Mouse (Mus musculus) midbrain, embryonic 15.5 days (tissue): ENCODE results near the gene Rcn3. TPM values are rescaled to one million over a fixed set of nuclear protein-coding genes. Genes with fewer than 3 reads are reported as not detected.

Source experiments
- ATAC-seq: fragments of 200-750 bp; cut with Nextera tagmentation; replicated peaks from 2 replicates; pipeline ENCODE4 v1.8.0; 2017; ENCODE audit warnings: moderate TSS enrichment
- H3K27ac ChIP-seq: fragments of 300-500 bp; sonication (generic); 2 replicates; pipeline ENCODE4 v1.5.1; 2015; ENCODE audit warnings: mild to moderate bottlenecking, inconsistent platforms
- H3K27me3 ChIP-seq: fragments of 300-500 bp; sonication (generic); replicated peaks from 2 replicates; pipeline ENCODE4 v1.6.1; 2015; ENCODE audit warnings: inconsistent platforms
- H3K36me3 ChIP-seq: fragments of 300-500 bp; sonication (generic); replicated peaks from 2 replicates; pipeline ENCODE4 v1.6.1; 2015; ENCODE audit warnings: inconsistent platforms
- H3K4me1 ChIP-seq: fragments of 300-500 bp; sonication (generic); 2 replicates; pipeline ENCODE4 v1.6.1; 2015; ENCODE audit warnings: inconsistent platforms
- H3K4me2 ChIP-seq: fragments of 300-500 bp; sonication (generic); 2 replicates; pipeline ENCODE4 v1.6.1; 2015; ENCODE audit warnings: inconsistent platforms, mild to moderate bottlenecking, moderate library complexity
- H3K4me3 ChIP-seq: fragments of 300-500 bp; sonication (generic); 2 replicates; pipeline ENCODE4 v1.5.1; 2015; ENCODE audit warnings: mild to moderate bottlenecking, inconsistent platforms
- H3K9ac ChIP-seq: fragments of 300-500 bp; sonication (generic); 2 replicates; pipeline ENCODE4 v1.6.1; 2015; ENCODE audit warnings: mild to moderate bottlenecking, inconsistent platforms
- H3K9me3 ChIP-seq: fragments of 300-500 bp; sonication (generic); 2 replicates; pipeline ENCODE4 v1.6.1; 2016; ENCODE audit warnings: inconsistent platforms
- WGBS: fragments of 180-500 bp; shearing (Covaris S2); methylation state at CpG from one replicate; pipeline ENCODE4 v1.1.7; 2015; ENCODE audit warnings: mixed read lengths; 5-methylcytosine and 5-hydroxymethylcytosine counted together
- polyA plus RNA-seq: library from polyadenylated mRNA; unstranded; fragments of >200 nt; fragmentation: Nextera tagmentation; extraction: Ambion mirVana; gene quantifications from 2 replicates; pipeline ENCODE4 v1.2.1, GENCODE M21; 2015

Gene Rcn3
- polyA plus RNA-seq, 1 experiment from 2014 or later, result 55.4 TPM

DNA sequence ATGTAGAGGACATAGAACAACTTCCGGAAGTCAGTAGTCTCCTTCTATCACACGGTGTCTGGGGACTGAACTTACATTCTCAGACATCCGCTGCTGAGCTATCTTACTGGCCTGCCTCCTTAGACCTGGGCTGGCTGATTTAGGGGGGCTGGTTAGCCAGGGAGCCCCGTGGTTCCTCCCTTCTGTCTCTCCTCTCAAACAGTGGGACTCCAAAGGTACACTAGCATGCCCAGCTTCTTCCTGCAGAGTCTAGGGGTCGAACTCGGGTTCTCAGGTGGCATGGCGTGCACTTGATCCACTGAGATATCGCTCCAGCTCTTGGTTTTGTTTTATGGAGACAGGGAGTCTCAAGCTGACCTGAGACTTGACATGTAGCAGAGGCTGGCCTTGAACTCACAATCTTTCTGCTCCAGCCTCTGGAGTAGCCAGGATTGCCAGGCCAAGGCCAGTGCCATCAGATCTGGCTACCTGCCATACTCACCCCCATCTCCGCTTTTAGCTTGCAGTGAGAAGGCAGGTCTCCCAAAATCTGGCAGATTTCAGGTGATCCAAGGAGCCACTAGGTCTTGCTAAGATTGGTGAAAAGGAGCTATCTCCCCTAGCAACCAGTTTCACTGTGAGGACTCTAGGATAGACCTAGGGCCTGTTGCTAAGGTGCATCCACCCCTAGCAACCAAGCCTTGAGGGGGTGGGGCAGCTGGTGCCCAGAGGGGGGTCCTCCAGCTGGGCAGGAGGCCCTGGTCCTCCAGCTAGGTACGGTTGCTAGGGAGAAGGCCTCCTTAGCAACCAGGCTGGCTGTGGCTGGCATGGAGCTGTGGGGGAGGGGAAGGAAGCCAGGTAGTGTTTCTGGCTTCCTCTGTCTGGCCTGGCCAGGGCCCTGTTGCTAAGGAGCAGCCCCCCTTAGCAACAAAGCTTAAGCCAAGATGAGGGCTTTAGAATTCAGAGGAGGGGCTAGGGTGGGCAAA is 33.1 kb downstream of the Rcn3 start:
- no peaks in the 10 kb centered on the region for H3K27me3 ChIP-seq
- H3K9ac ChIP-seq, result no peak overlapping the region
- ATAC-seq, result peak; percentile 55
- peak overlapping the region; percentile 5; the same call in 1 of the 2 replicates for H3K4me2 ChIP-seq
- no peaks in the 10 kb centered on the region for H3K36me3 ChIP-seq
- WGBS, result 81% methylated on average over 10 of the region's 10 CpGs
- H3K9me3 ChIP-seq, result no peaks in the 10 kb centered on the region
- H3K4me3 ChIP-seq, result no peak overlapping the region
- peaks cover 43% of the 10 kb centered on the region for H3K4me1 ChIP-seq
- H3K27ac ChIP-seq, result peak overlapping the region; percentile 81

DNA sequence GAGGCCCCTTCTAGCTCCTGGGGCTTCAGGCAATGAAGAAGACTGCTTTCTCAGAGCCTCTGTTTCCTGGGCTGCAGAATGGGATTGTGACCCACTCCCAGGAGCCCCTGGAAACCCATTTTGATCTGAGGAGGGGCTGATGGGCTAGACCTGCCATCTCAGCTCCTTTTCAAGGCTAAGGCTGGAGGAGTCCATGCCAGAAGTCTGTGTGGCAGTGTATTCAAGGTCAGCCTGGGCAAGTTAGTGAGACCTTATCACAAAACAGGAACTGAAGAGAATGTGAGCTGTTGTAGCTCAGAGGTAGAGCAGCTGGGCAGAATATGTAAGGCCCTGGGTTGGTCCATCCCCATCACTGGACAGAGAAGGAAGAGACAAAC is 35.1 kb downstream of the Rcn3 start:
- H3K27me3 ChIP-seq, result no peaks in the 10 kb centered on the region
- H3K27ac ChIP-seq, result no peak overlapping the region
- H3K4me1 ChIP-seq, result peaks cover 36% of the 10 kb centered on the region
- H3K9ac ChIP-seq, result no peak overlapping the region
- no peak for ATAC-seq
- no peak overlapping the region for H3K4me2 ChIP-seq
- no peaks in the 10 kb centered on the region for H3K36me3 ChIP-seq
- no peak overlapping the region for H3K4me3 ChIP-seq
- H3K9me3 ChIP-seq, result no peaks in the 10 kb centered on the region

DNA sequence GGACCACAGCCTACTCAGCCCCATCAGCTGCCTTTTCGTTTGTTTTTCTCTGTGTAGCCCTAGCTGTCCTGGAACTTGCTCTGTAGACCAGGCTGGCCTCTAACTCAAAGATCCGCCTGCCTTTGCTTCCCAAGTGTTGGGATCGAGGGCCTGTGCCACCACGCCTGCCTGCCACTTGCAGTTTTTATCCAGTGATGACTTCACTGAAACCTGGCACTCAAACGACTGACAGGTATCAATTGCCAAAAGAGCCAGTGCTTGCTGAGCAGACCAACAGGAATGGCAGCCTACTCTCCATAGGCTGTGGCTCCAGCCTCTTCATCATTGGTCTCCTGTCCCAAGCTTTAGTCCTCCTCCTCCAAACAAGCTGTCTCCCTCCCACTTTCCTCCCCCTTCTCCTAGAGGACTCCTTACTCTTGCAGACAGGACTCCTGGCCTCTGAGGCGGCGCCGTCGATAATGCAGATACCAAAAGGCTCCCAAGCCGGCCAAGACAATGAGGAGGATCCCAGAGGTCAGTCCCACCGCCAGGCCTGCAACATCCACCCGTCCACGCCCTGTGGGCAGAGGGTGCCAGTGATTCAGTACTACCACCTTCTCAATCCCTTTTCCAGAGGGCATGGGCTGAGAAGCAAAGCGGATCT is 35.6 kb downstream of the Rcn3 start:
- Histone ChIP-seq H3K9me3 (no peaks in the 10 kb centered on the region), H3K4me1 (peaks cover 36% of the 10 kb centered on the region), H3K36me3 (no peaks in the 10 kb centered on the region), H3K9ac (no peak overlapping the region), H3K27me3 (no peaks in the 10 kb centered on the region), H3K27ac (no peak overlapping the region), H3K4me2 (no peak overlapping the region), H3K4me3 (no peak overlapping the region)
- ATAC-seq, result no peak
- WGBS, result 64% methylated on average over 14 of the region's 14 CpGs

DNA sequence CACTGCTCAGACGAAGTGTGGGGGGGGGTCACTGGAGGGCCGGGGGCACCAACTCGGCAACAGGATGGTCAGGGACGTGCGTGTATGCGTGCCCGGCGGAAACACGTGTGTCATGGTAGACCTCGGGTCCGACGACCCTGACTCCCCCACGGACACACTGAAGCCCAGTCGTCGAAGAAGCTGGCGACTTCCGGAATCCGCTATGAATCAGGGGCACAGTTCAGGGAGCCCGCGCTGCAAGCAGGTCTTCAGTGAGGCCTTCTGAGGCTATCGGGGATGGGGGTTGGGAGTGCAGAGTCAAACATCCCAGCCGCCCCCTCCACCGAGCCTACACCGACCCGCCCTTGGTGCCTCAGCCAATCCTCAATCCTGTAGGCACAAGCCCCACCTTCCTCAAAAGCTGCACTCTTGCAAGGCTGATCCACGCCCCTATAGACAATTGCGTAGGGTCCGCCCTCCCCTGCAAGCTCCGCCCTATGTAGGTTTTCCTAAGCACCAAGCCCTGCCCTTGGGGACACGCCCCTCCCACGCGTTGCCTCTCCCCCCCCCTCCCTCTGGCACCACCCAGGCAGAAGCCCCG is 38.0 kb downstream of the Rcn3 start:
- ATAC-seq, result peak; percentile 87

DNA sequence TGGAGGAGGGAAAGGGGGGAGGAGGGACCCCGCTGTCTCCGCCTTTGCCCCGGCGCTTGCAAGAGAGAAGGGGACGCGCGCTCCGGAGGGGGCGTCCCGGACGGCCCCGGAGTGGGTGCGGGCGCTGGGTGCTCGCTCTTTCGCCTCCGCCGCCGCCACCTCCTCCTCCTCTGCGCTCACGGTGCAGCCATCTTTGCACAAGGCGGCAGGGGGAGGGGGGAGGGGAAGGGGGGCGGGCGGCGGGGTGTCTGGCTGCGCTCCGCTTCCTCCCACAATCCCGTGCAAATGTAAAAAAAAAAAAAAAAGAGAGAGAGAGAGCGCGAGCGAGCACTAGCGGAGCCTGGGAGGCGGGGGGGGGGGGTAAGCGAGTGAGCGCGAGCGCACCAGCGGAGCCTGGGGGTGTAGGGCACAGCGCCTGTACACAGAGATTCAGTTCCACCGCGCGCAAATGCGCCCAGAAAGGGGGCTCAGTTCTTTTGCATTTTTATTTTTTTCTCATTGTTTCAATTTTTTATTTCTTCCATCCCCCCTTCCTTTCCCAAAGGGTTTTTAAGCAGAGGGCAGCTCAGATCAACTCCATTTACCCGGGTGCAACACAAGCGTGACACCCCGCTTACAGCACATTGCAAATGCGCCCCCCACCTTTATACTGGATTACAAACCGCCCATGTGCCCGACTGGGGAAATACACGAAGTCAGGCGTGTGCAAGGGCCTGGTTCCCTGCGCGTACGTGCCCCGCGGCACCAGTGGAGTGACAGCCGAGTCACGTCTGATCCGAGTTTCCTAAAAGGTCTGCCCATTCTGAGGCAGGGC is 38.7 kb downstream of the Rcn3 start:
- peak; percentile 62 for ATAC-seq
- WGBS, result 1% methylated on average over 37 of the region's 59 CpGs

More for the DNA sequence above, 38.0 kb downstream of the Rcn3 start:
- Histone ChIP-seq H3K9ac (peak overlapping the region; percentile 81), H3K4me1 (peaks cover 36% of the 10 kb centered on the region), H3K4me2 (peak overlapping the region; percentile 95), H3K27me3 (no peaks in the 10 kb centered on the region), H3K36me3 (peaks cover 8% of the 10 kb centered on the region; the same call in 1 of the 2 replicates), H3K4me3 (peak overlapping the region; percentile 67), H3K27ac (peak overlapping the region; percentile 99), H3K9me3 (no peaks in the 10 kb centered on the region)
- WGBS, result under 1% methylated on average over 33 of the region's 33 CpGs

DNA sequence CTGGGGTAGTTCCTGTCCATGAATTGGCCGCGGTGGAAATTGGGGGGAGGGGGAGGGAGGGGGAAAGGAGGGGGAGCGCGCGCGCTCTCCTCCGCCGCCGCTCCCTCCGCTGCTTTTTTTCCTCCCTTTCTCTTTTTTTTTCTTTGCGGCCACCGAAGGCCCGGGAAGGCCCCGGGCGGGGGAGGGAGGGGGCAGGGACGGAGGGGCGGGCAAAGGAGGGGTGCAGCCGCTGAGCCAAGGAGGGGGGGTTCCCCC is 39.2 kb downstream of the Rcn3 start, which contains the start of gene Prr12:
Gene Prr12, minus strand, starts transcription at position 20 of the 255 bp plus-strand sequence.
- H3K4me3 ChIP-seq, result peak within 1 kb of the TSS; percentile 67
- H3K4me2 ChIP-seq, result peak within 1 kb of the TSS; percentile 95
- H3K9me3 ChIP-seq, result no peaks in the 10 kb centered on the region
- WGBS, result 0% methylated on average over 3 of the region's 18 CpGs
- peak within 1 kb of the TSS; percentile 81 for H3K9ac ChIP-seq
- no peak for ATAC-seq
- H3K27me3 ChIP-seq, result no peaks in the 10 kb centered on the region
- peaks cover 31% of the 10 kb centered on the region for H3K4me1 ChIP-seq
- H3K27ac ChIP-seq, result peak within 1 kb of the TSS; percentile 99
- H3K36me3 ChIP-seq, result peaks cover 16% of the 10 kb centered on the region

More for the DNA sequence above, 38.7 kb downstream of the Rcn3 start:
- H3K27me3 ChIP-seq, result no peaks in the 10 kb centered on the region
- H3K4me1 ChIP-seq, result peaks cover 34% of the 10 kb centered on the region
- peaks cover 15% of the 10 kb centered on the region for H3K36me3 ChIP-seq
- H3K27ac ChIP-seq, result peak overlapping the region; percentile 99
- H3K4me2 ChIP-seq, result peak overlapping the region; percentile 95
- H3K9me3 ChIP-seq, result no peaks in the 10 kb centered on the region
- peak overlapping the region; percentile 81 for H3K9ac ChIP-seq
- peak overlapping the region; percentile 67 for H3K4me3 ChIP-seq

DNA sequence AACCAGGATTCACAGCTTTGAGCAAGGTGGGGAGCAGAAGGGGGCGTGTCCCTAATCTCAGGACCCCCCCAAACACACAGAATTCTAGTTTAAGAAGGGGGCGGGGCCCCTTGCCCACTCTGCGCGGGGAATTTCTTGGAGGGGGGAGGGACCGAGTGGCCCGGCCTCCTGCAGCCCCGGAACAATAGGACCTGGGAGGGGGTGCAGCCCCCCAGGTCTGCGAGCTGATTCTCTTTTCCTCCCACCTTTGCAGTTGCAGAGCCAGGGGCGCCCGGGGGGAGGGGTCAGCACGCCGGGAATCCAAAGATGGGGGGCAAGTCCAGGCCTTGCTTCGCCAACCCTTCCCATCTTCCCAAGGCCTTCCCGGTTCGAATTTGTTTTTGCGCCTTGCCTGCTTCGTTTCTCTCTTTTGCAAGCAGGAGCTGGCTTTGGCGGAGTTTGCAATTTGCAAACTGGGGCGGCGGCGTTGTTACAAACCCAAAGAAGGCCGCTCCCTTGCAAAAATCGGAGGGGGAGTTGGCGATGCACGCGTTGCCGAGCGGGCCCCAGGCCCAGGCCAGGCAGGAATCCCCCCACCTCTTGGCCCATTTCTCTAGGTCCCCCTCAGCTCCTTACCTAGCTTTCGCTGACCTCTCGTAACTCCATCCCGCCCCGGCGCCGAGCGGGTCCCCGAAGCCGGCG is 39.7 kb downstream of the Rcn3 start:
- H3K4me1 ChIP-seq, result peaks cover 31% of the 10 kb centered on the region
- peak overlapping the region; percentile 81 for H3K9ac ChIP-seq
- H3K27me3 ChIP-seq, result no peaks in the 10 kb centered on the region
- no peaks in the 10 kb centered on the region for H3K9me3 ChIP-seq
- peak overlapping the region; percentile 95 for H3K4me2 ChIP-seq
- peak overlapping the region; percentile 67 for H3K4me3 ChIP-seq
- peak overlapping the region; percentile 99 for H3K27ac ChIP-seq
- no peak for ATAC-seq
- WGBS, result under 1% methylated on average over 30 of the region's 38 CpGs
- peaks cover 19% of the 10 kb centered on the region for H3K36me3 ChIP-seq

DNA sequence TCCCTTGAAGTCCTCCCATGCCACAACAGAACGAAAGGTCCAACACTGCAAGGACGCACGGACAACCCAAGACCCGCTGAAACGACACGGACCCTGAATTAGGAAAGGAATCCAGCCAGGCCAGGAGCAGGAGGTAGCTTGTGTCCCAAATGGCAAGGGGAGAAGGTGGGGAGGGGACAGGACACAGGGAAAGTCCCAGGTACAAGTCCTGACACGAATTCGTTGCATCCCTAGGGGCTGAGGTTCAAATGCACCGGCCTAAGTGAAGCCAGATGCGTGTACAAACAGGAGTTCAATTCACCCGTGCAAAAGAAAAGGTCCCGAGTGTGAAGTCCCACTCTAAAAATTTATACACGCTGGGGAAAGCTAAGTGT is 40.4 kb downstream of the Rcn3 start:
- Histone ChIP-seq H3K27me3 (no peaks in the 10 kb centered on the region), H3K4me3 (peak overlapping the region; percentile 67), H3K4me1 (peaks cover 31% of the 10 kb centered on the region), H3K4me2 (peak overlapping the region; percentile 95), H3K27ac (peak overlapping the region; percentile 99), H3K9me3 (no peaks in the 10 kb centered on the region), H3K9ac (peak overlapping the region; percentile 81), H3K36me3 (peaks cover 26% of the 10 kb centered on the region)
- WGBS, result 3% methylated on average over 13 of the region's 13 CpGs
- no peak for ATAC-seq

DNA sequence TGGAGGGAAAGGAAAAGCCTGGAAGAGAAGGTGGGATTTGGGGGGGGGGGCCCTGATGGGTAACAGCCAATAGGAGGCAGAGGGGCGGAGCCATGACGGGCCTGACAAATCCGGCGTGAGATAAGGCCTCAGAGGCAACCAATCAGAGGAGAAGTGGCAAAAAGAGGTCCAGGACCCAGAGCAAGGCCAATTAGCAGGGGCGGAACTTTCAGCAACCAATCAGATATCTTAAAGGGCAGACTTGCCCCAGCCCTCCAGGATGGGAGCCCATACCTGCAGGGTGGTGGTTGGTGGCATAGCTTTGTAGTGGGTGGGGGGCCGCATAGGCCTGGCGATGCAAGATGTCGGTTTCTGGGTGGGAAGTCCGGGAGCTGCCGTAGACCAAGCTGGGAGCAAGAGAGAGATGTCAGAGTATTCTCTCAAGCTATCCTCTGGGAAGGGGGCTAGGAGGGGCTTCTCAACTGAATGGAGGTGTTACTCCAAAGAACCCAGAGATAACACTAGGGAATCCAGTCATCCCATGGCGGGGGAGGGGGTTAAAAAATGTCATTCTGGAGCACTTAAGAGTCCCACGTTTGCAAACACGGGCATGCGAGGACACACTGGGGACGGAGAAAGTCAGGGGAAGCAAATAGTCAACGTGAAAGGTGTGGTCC is 40.9 kb downstream of the Rcn3 start:
- Histone ChIP-seq H3K4me1 (peaks cover 31% of the 10 kb centered on the region), H3K4me3 (peak overlapping the region; percentile 67), H3K9me3 (no peaks in the 10 kb centered on the region), H3K4me2 (peak overlapping the region; percentile 95), H3K27ac (peak overlapping the region; percentile 99), H3K9ac (peak overlapping the region; percentile 81), H3K27me3 (no peaks in the 10 kb centered on the region), H3K36me3 (peaks cover 32% of the 10 kb centered on the region)
- WGBS, result 1% methylated on average over 16 of the region's 16 CpGs
- ATAC-seq, result peak; percentile 60

DNA sequence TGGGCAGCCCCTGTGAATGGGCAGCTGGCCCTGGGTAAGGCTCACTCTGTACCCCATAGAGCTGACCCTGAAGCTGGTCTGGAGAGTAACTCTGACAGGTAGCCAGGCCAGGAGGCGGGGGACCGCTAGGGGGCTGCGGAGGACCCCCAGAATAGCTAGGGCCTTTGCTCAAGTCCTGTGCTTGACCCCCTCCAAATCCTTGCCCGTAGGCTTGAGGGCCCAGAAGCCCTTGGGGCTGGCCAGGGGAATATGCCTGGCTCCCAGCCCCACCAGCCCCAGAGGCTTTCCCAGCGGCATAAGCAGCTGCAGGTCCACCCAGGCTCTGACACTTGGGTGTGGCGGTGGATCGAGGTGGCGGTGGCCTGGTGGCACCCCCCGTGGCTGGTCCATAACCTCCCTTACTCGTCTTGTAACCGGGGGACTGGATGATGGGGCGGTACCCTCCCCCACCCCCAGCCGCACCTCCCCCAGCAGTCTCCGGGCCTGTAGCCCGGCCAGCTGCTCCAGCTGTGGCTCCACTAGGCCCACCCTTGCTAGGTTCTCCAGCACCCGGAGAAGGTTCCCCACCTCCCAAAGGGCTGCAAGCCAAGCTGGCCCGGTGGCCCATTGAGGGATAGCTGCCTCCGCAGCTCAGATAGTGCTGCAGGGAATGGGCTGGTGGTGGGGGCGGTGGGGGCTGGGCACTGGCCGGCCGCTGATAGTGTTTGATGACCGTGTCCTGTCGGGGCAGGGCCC is 42.9 kb downstream of the Rcn3 start:
- 93% methylated on average over 23 of the region's 23 CpGs for WGBS
- Histone ChIP-seq H3K9ac (no peak overlapping the region), H3K4me2 (no peak overlapping the region), H3K27ac (no peak overlapping the region), H3K27me3 (no peaks in the 10 kb centered on the region), H3K36me3 (peaks cover 47% of the 10 kb centered on the region), H3K9me3 (no peaks in the 10 kb centered on the region), H3K4me3 (no peak overlapping the region), H3K4me1 (peaks cover 31% of the 10 kb centered on the region)
- no peak for ATAC-seq
